Mouse (Mus musculus): Measurements from ENCODE around the gene Arrdc1. TPM values are rescaled to one million over a fixed set of nuclear protein-coding genes. Genes with fewer than 3 reads are reported as not detected.
"Not testable (repeated sequence)": the region's sequence is repeated elsewhere in the genome, so short reads cannot be mapped to it uniquely, and the experiment has no call there.

The Arrdc1 gene
- polyA plus RNA-seq, 1 experiment from 2014 or later = 40.9 TPM

- peaks cover 26% of the 10 kb centered on the region; the same call in 1 of the 2 replicates for H3K36me3 ChIP-seq (ENCODE audit: control insufficient read depth, insufficient read depth)
- 89% methylated on average over 4 of the region's 4 CpGs for WGBS
Observed at GRCm38 (mm10) chr2:24952537-24953055, 17.5 kb upstream of the Arrdc1 start.

GRCm38 (mm10) chr2:24950189-24950535, 15.1 kb upstream of the Arrdc1 start:
- 0 out of 2 replicates have a peak, but pooled peaks have one; percentile 1 for ATAC-seq
- Histone ChIP-seq H3K27ac (ENCODE audit: low read length) (peak overlapping the region; percentile 41; the same call in 1 of the 2 replicates), H3K9ac (replicated peaks; ENCODE audit: low read depth, low read length) (peak overlapping the region; percentile 92), H3K4me3 (replicated peaks; ENCODE audit: low read length) (peak overlapping the region; percentile 97), H3K4me2 (ENCODE audit: low read length) (peak overlapping the region; percentile 98), H3K9me3 (ENCODE audit: control insufficient read depth, low read length) (no peaks in the 10 kb centered on the region), H3K27me3 (replicated peaks; ENCODE audit: control insufficient read depth, insufficient read depth, low read length) (no peaks in the 10 kb centered on the region), H3K36me3 (ENCODE audit: control insufficient read depth, insufficient read depth) (peaks cover 20% of the 10 kb centered on the region; the same call in 1 of the 2 replicates), H3K4me1 (replicated peaks; ENCODE audit: control insufficient read depth, insufficient read depth, low read length) (peaks cover 17% of the 10 kb centered on the region)
- WGBS = under 1% methylated on average over 28 of the region's 31 CpGs

More at GRCm38 (mm10) chr2:24952537-24953055, 17.5 kb upstream of the Arrdc1 start:
- Histone ChIP-seq H3K4me1 (replicated peaks; ENCODE audit: control insufficient read depth, insufficient read depth, low read length) (peaks cover 17% of the 10 kb centered on the region), H3K27me3 (replicated peaks; ENCODE audit: control insufficient read depth, insufficient read depth, low read length) (no peaks in the 10 kb centered on the region), H3K27ac (ENCODE audit: low read length) (no peak overlapping the region), H3K4me3 (replicated peaks; ENCODE audit: low read length) (no peak overlapping the region), H3K9me3 (ENCODE audit: control insufficient read depth, low read length) (no peaks in the 10 kb centered on the region), H3K9ac (replicated peaks; ENCODE audit: low read depth, low read length) (no peak overlapping the region), H3K4me2 (ENCODE audit: low read length) (no peak overlapping the region)
- no peak for ATAC-seq

GRCm38 (mm10) chr2:24949421-24950188, 14.6 kb upstream of the Arrdc1 start, which contains the start of gene Zmynd19:
TSS of gene Zmynd19 (plus strand) at chr2:24949792.
- Histone ChIP-seq H3K4me1 (replicated peaks; ENCODE audit: control insufficient read depth, insufficient read depth, low read length) (peaks cover 17% of the 10 kb centered on the region), H3K4me2 (ENCODE audit: low read length) (peak within 1 kb of the TSS; percentile 98), H3K9ac (replicated peaks; ENCODE audit: low read depth, low read length) (peak within 1 kb of the TSS; percentile 92), H3K36me3 (ENCODE audit: control insufficient read depth, insufficient read depth) (peaks cover 14% of the 10 kb centered on the region; the same call in 1 of the 2 replicates), H3K27ac (ENCODE audit: low read length) (peak within 1 kb of the TSS; percentile 73), H3K9me3 (ENCODE audit: control insufficient read depth, low read length) (no peaks in the 10 kb centered on the region), H3K27me3 (replicated peaks; ENCODE audit: control insufficient read depth, insufficient read depth, low read length) (no peaks in the 10 kb centered on the region), H3K4me3 (replicated peaks; ENCODE audit: low read length) (peak within 1 kb of the TSS; percentile 97)
- ATAC-seq = peak; percentile 98
- under 1% methylated on average over 103 of the region's 108 CpGs for WGBS

GRCm38 (mm10) chr2:24944304-24944703, 9.3 kb upstream of the Arrdc1 start:
- not testable (repeated sequence) for H3K27me3 ChIP-seq (replicated peaks; ENCODE audit: control insufficient read depth, insufficient read depth, low read length); H3K4me2 ChIP-seq (ENCODE audit: low read length); H3K9ac ChIP-seq (replicated peaks; ENCODE audit: low read depth, low read length); H3K4me1 ChIP-seq (replicated peaks; ENCODE audit: control insufficient read depth, insufficient read depth, low read length); H3K27ac ChIP-seq (ENCODE audit: low read length); ATAC-seq; H3K9me3 ChIP-seq (ENCODE audit: control insufficient read depth, low read length); H3K4me3 ChIP-seq (replicated peaks; ENCODE audit: low read length); H3K36me3 ChIP-seq (ENCODE audit: control insufficient read depth, insufficient read depth)
- WGBS = 37% methylated on average over 2 of the region's 2 CpGs

GRCm38 (mm10) chr2:24942092-24942491, 7.0 kb upstream of the Arrdc1 start:
- H3K4me3 ChIP-seq (replicated peaks; ENCODE audit: low read length) = no peak overlapping the region

GRCm38 (mm10) chr2:24934441-24934963, 550 bp downstream of the Arrdc1 start:
- peak overlapping the region; percentile 80 for H3K4me2 ChIP-seq (ENCODE audit: low read length)
- peak overlapping the region; percentile 57 for H3K4me3 ChIP-seq (replicated peaks; ENCODE audit: low read length)
- no peaks in the 10 kb centered on the region for H3K27me3 ChIP-seq (replicated peaks; ENCODE audit: control insufficient read depth, insufficient read depth, low read length)
- no peaks in the 10 kb centered on the region for H3K9me3 ChIP-seq (ENCODE audit: control insufficient read depth, low read length)
- no peak overlapping the region for H3K27ac ChIP-seq (ENCODE audit: low read length)
- H3K9ac ChIP-seq (replicated peaks; ENCODE audit: low read depth, low read length) = peak overlapping the region; percentile 66
- H3K36me3 ChIP-seq (ENCODE audit: control insufficient read depth, insufficient read depth) = no peaks in the 10 kb centered on the region
- ATAC-seq = peak; percentile 58
- peaks cover 11% of the 10 kb centered on the region for H3K4me1 ChIP-seq (replicated peaks; ENCODE audit: control insufficient read depth, insufficient read depth, low read length)
- 5% methylated on average over 19 of the region's 19 CpGs for WGBS

More at GRCm38 (mm10) chr2:24942092-24942491, 7.0 kb upstream of the Arrdc1 start:
- Histone ChIP-seq H3K36me3 (ENCODE audit: control insufficient read depth, insufficient read depth) (no peaks in the 10 kb centered on the region), H3K27me3 (replicated peaks; ENCODE audit: control insufficient read depth, insufficient read depth, low read length) (no peaks in the 10 kb centered on the region), H3K4me1 (replicated peaks; ENCODE audit: control insufficient read depth, insufficient read depth, low read length) (no peaks in the 10 kb centered on the region), H3K27ac (ENCODE audit: low read length) (no peak overlapping the region), H3K9me3 (ENCODE audit: control insufficient read depth, low read length) (no peaks in the 10 kb centered on the region), H3K4me2 (ENCODE audit: low read length) (no peak overlapping the region), H3K9ac (replicated peaks; ENCODE audit: low read depth, low read length) (no peak overlapping the region)
- WGBS = 77% methylated on average over 4 of the region's 4 CpGs
- no peak for ATAC-seq

GRCm38 (mm10) chr2:24929593-24929992, 5.5 kb downstream of the Arrdc1 start:
- Histone ChIP-seq H3K4me1 (replicated peaks; ENCODE audit: control insufficient read depth, insufficient read depth, low read length) (peaks cover 7% of the 10 kb centered on the region), H3K27me3 (replicated peaks; ENCODE audit: control insufficient read depth, insufficient read depth, low read length) (no peaks in the 10 kb centered on the region), H3K9ac (replicated peaks; ENCODE audit: low read depth, low read length) (no peak overlapping the region), H3K4me2 (ENCODE audit: low read length) (no peak overlapping the region), H3K9me3 (ENCODE audit: control insufficient read depth, low read length) (no peaks in the 10 kb centered on the region), H3K36me3 (ENCODE audit: control insufficient read depth, insufficient read depth) (no peaks in the 10 kb centered on the region), H3K27ac (ENCODE audit: low read length) (no peak overlapping the region), H3K4me3 (replicated peaks; ENCODE audit: low read length) (no peak overlapping the region)
- ATAC-seq = no peak
- 91% methylated on average over 5 of the region's 5 CpGs for WGBS

- Histone ChIP-seq H3K4me1 (replicated peaks; ENCODE audit: control insufficient read depth, insufficient read depth, low read length) (peaks cover 6% of the 10 kb centered on the region), H3K9ac (replicated peaks; ENCODE audit: low read depth, low read length) (no peak overlapping the region), H3K36me3 (ENCODE audit: control insufficient read depth, insufficient read depth) (no peaks in the 10 kb centered on the region), H3K4me2 (ENCODE audit: low read length) (no peak overlapping the region), H3K27ac (ENCODE audit: low read length) (no peak overlapping the region), H3K27me3 (replicated peaks; ENCODE audit: control insufficient read depth, insufficient read depth, low read length) (no peaks in the 10 kb centered on the region), H3K4me3 (replicated peaks; ENCODE audit: low read length) (no peak overlapping the region), H3K9me3 (ENCODE audit: control insufficient read depth, low read length) (no peaks in the 10 kb centered on the region)
- WGBS = 69% methylated on average over 2 of the region's 2 CpGs
- ATAC-seq = no peak
Observed at GRCm38 (mm10) chr2:24929119-24929518, 5.9 kb downstream of the Arrdc1 start.

GRCm38 (mm10) chr2:24927810-24928479, 7.1 kb downstream of the Arrdc1 start:
- Histone ChIP-seq H3K9ac (replicated peaks; ENCODE audit: low read depth, low read length) (no peak overlapping the region), H3K4me2 (ENCODE audit: low read length) (no peak overlapping the region), H3K36me3 (ENCODE audit: control insufficient read depth, insufficient read depth) (no peaks in the 10 kb centered on the region), H3K4me1 (replicated peaks; ENCODE audit: control insufficient read depth, insufficient read depth, low read length) (no peaks in the 10 kb centered on the region), H3K27me3 (replicated peaks; ENCODE audit: control insufficient read depth, insufficient read depth, low read length) (no peaks in the 10 kb centered on the region), H3K4me3 (replicated peaks; ENCODE audit: low read length) (no peak overlapping the region), H3K9me3 (ENCODE audit: control insufficient read depth, low read length) (no peaks in the 10 kb centered on the region), H3K27ac (ENCODE audit: low read length) (no peak overlapping the region)
- 63% methylated on average over 4 of the region's 4 CpGs for WGBS
- no peak for ATAC-seq
